Mouse (Mus musculus) testis, adult 2 months (tissue): ENCODE data around the gene Plxna4. TPM values are rescaled to one million over a fixed set of nuclear protein-coding genes. Genes with fewer than 3 reads are reported as not detected.

Source experiments
- H3K27ac ChIP-seq: fragments of 200-500 bp; 2 replicates; pipeline ENCODE4 v1.5.1; 2012; ENCODE audit warnings: low read depth, low read length; ENCODE audit not compliant: control insufficient read depth, insufficient read depth
- H3K27me3 ChIP-seq: fragments of 200-500 bp; 2 replicates; pipeline ENCODE4 v1.6.1; 2012; ENCODE audit warnings: mild to moderate bottlenecking, low read length, moderate library complexity; ENCODE audit not compliant: control insufficient read depth, insufficient read depth
- H3K36me3 ChIP-seq: fragments of 200-500 bp; 2 replicates; pipeline ENCODE4 v1.6.1; 2012; ENCODE audit warnings: mild to moderate bottlenecking, low read length; ENCODE audit not compliant: control insufficient read depth, insufficient read depth
- H3K4me1 ChIP-seq: fragments of 200-500 bp; 2 replicates; pipeline ENCODE4 v1.6.1; 2012; ENCODE audit warnings: low read length; ENCODE audit not compliant: control insufficient read depth, insufficient read depth
- H3K4me3 ChIP-seq: fragments of 200-500 bp; 2 replicates; pipeline ENCODE4 v1.5.1; 2012; ENCODE audit warnings: low read depth, mild to moderate bottlenecking, low read length, moderate library complexity, mixed read lengths; ENCODE audit not compliant: control insufficient read depth
- CTCF ChIP-seq: fragments of 200-500 bp; IDR thresholded peaks from 2 replicates; pipeline ENCODE4 v1.5.1; 2012; ENCODE audit warnings: low read depth, mild to moderate bottlenecking, inconsistent platforms, low read length, moderate library complexity; ENCODE audit not compliant: control insufficient read depth, insufficient read depth, insufficient replicate concordance
- POLR2A ChIP-seq: fragments of 200-500 bp; IDR thresholded peaks from 2 replicates; pipeline ENCODE4 v1.6.1; 2012; ENCODE audit warnings: low read depth, mild to moderate bottlenecking, inconsistent platforms, low read length, moderate library complexity; ENCODE audit not compliant: control insufficient read depth
- polyA plus RNA-seq: library from polyadenylated mRNA; depleted of rRNA; stranded (reverse); fragments of >200 nt; gene quantifications from 2 replicates; pipeline ENCODE4 v1.2.3, GENCODE M21; 2012

Gene Plxna4
- polyA plus RNA-seq, 1 experiment, result 0.62 TPM

- no peaks in the 10 kb centered on the region for H3K27me3 ChIP-seq
- no peak overlapping the region for H3K27ac ChIP-seq
- TF ChIP-seq POLR2A (no peak), CTCF (no peak)
- no peak overlapping the region for H3K4me3 ChIP-seq
- no peaks in the 10 kb centered on the region for H3K36me3 ChIP-seq
- H3K4me1 ChIP-seq, result no peaks in the 10 kb centered on the region
Measured at GRCm38 (mm10) chr6:32193046-32193445, 394.9 kb downstream of the Plxna4 start.

- Histone ChIP-seq H3K4me1 (no peaks in the 10 kb centered on the region), H3K27me3 (no peaks in the 10 kb centered on the region), H3K4me3 (no peak overlapping the region), H3K27ac (no peak overlapping the region), H3K36me3 (no peaks in the 10 kb centered on the region)
- TF ChIP-seq CTCF (no peak), POLR2A (no peak)
Measured at GRCm38 (mm10) chr6:32184402-32184985, 403.5 kb downstream of the Plxna4 start.

- Histone ChIP-seq H3K4me1 (no peaks in the 10 kb centered on the region), H3K4me3 (no peak overlapping the region), H3K27ac (no peak overlapping the region), H3K27me3 (no peaks in the 10 kb centered on the region), H3K36me3 (no peaks in the 10 kb centered on the region)
- TF ChIP-seq CTCF (no peak), POLR2A (no peak)
Measured at GRCm38 (mm10) chr6:32183651-32184185, 404.3 kb downstream of the Plxna4 start.

- H3K4me3 ChIP-seq, result no peak overlapping the region
- TF ChIP-seq CTCF, result no peak
- no peak for TF ChIP-seq POLR2A
- H3K36me3 ChIP-seq, result no peaks in the 10 kb centered on the region
- no peak overlapping the region for H3K27ac ChIP-seq
- H3K4me1 ChIP-seq, result no peaks in the 10 kb centered on the region
- H3K27me3 ChIP-seq, result no peaks in the 10 kb centered on the region
Measured at GRCm38 (mm10) chr6:32180012-32180358, 408.0 kb downstream of the Plxna4 start.

- H3K36me3 ChIP-seq, result no peaks in the 10 kb centered on the region
- no peak for TF ChIP-seq CTCF
- TF ChIP-seq POLR2A, result no peak
- no peak overlapping the region for H3K27ac ChIP-seq
Measured at GRCm38 (mm10) chr6:32179346-32180011, 408.5 kb downstream of the Plxna4 start.

GRCm38 (mm10) chr6:32177905-32178304 lies 410.1 kb downstream of the Plxna4 start:
- H3K27me3 ChIP-seq, result no peaks in the 10 kb centered on the region
- H3K36me3 ChIP-seq, result no peaks in the 10 kb centered on the region
- no peaks in the 10 kb centered on the region for H3K4me1 ChIP-seq
- no peak for TF ChIP-seq POLR2A
- H3K4me3 ChIP-seq, result no peak overlapping the region
- no peak overlapping the region for H3K27ac ChIP-seq

More at GRCm38 (mm10) chr6:32179346-32180011, 408.5 kb downstream of the Plxna4 start:
- Histone ChIP-seq H3K27me3 (no peaks in the 10 kb centered on the region), H3K4me3 (no peak overlapping the region), H3K4me1 (no peaks in the 10 kb centered on the region)

GRCm38 (mm10) chr6:32167725-32168124 lies 420.3 kb downstream of the Plxna4 start:
- Histone ChIP-seq H3K4me3 (no peak overlapping the region), H3K4me1 (no peaks in the 10 kb centered on the region), H3K27me3 (no peaks in the 10 kb centered on the region), H3K27ac (no peak overlapping the region), H3K36me3 (no peaks in the 10 kb centered on the region)
- TF ChIP-seq CTCF, result no peak
- no peak for TF ChIP-seq POLR2A
